Mouse (Mus musculus): ENCODE measurements around the gene Ndufaf7. TPM values are rescaled to one million over a fixed set of nuclear protein-coding genes. Genes with fewer than 3 reads are reported as not detected.

Ndufaf7 gene
- polyA plus RNA-seq, 1 experiment = 5.4 TPM

GRCm38 (mm10) chr17:78903158-78903557 is 33.8 kb upstream of the Ndufaf7 start:
- peaks cover 2% of the 10 kb centered on the region; the same call in 1 of the 2 replicates for H3K4me1 ChIP-seq (replicated peaks; ENCODE audit: control insufficient read depth, insufficient read depth, low read length)
- H3K36me3 ChIP-seq (ENCODE audit: control insufficient read depth, insufficient read depth, low read length) = no peaks in the 10 kb centered on the region
- no peak for TF ChIP-seq POLR2A (IDR thresholded peaks at IDR 0.05; ENCODE audit: control insufficient read depth, extremely low read depth, insufficient read depth, low read length, poor library complexity)
- no peak for TF ChIP-seq CTCF (IDR thresholded peaks at IDR 0.05; ENCODE audit: borderline replicate concordance, control insufficient read depth, extremely low read depth, insufficient read depth, low read length, poor library complexity)
- no peak overlapping the region for H3K27ac ChIP-seq (ENCODE audit: control insufficient read depth, insufficient read depth, low read length)
- no peak for DNase-seq
- no peaks in the 10 kb centered on the region for H3K27me3 ChIP-seq (ENCODE audit: control insufficient read depth, insufficient read depth, low read length)
- 95% methylated on average over 2 of the region's 2 CpGs for WGBS
- no peak overlapping the region for H3K4me3 ChIP-seq (ENCODE audit: control insufficient read depth, insufficient read depth, low read length)

GRCm38 (mm10) chr17:78906892-78907291 is 30.0 kb upstream of the Ndufaf7 start, which contains the start of gene Sult6b1:
Gene Sult6b1, minus strand, starts transcription at chr17:78906992.
- Histone ChIP-seq H3K4me1 (replicated peaks; ENCODE audit: control insufficient read depth, insufficient read depth, low read length) (peaks cover 2% of the 10 kb centered on the region; the same call in 1 of the 2 replicates), H3K36me3 (ENCODE audit: control insufficient read depth, insufficient read depth, low read length) (no peaks in the 10 kb centered on the region), H3K4me3 (ENCODE audit: control insufficient read depth, insufficient read depth, low read length) (no peak within 1 kb of the TSS), H3K27me3 (ENCODE audit: control insufficient read depth, insufficient read depth, low read length) (no peaks in the 10 kb centered on the region), H3K27ac (ENCODE audit: control insufficient read depth, insufficient read depth, low read length) (no peak within 1 kb of the TSS)
- DNase-seq = no peak
- 90% methylated on average over 5 of the region's 5 CpGs for WGBS
- TF ChIP-seq CTCF (IDR thresholded peaks at IDR 0.05; ENCODE audit: borderline replicate concordance, control insufficient read depth, extremely low read depth, insufficient read depth, low read length, poor library complexity) = no peak
- TF ChIP-seq POLR2A (IDR thresholded peaks at IDR 0.05; ENCODE audit: control insufficient read depth, extremely low read depth, insufficient read depth, low read length, poor library complexity) = no peak

GRCm38 (mm10) chr17:78909374-78909773 is 27.6 kb upstream of the Ndufaf7 start:
- Histone ChIP-seq H3K4me3 (ENCODE audit: control insufficient read depth, insufficient read depth, low read length) (no peak overlapping the region), H3K36me3 (ENCODE audit: control insufficient read depth, insufficient read depth, low read length) (no peaks in the 10 kb centered on the region), H3K27me3 (ENCODE audit: control insufficient read depth, insufficient read depth, low read length) (no peaks in the 10 kb centered on the region), H3K27ac (ENCODE audit: control insufficient read depth, insufficient read depth, low read length) (no peak overlapping the region), H3K4me1 (replicated peaks; ENCODE audit: control insufficient read depth, insufficient read depth, low read length) (0 out of 2 replicates have a peak, but pooled peaks cover 3% of the 10 kb centered on the region)
- WGBS = 76% methylated on average over 2 of the region's 2 CpGs
- no peak for DNase-seq
- no peak for TF ChIP-seq CTCF (IDR thresholded peaks at IDR 0.05; ENCODE audit: borderline replicate concordance, control insufficient read depth, extremely low read depth, insufficient read depth, low read length, poor library complexity)

- TF ChIP-seq POLR2A (IDR thresholded peaks at IDR 0.05; ENCODE audit: control insufficient read depth, extremely low read depth, insufficient read depth, low read length, poor library complexity) (no peak), CTCF (IDR thresholded peaks at IDR 0.05; ENCODE audit: borderline replicate concordance, control insufficient read depth, extremely low read depth, insufficient read depth, low read length, poor library complexity) (no peak)
- H3K27me3 ChIP-seq (ENCODE audit: control insufficient read depth, insufficient read depth, low read length) = no peaks in the 10 kb centered on the region
- H3K4me1 ChIP-seq (replicated peaks; ENCODE audit: control insufficient read depth, insufficient read depth, low read length) = peaks cover 8% of the 10 kb centered on the region; the same call in 1 of the 2 replicates
- WGBS = 42% methylated on average over 6 of the region's 6 CpGs
- peak; percentile 35 for DNase-seq
- no peaks in the 10 kb centered on the region for H3K36me3 ChIP-seq (ENCODE audit: control insufficient read depth, insufficient read depth, low read length)
- peak overlapping the region; percentile 36 for H3K4me3 ChIP-seq (ENCODE audit: control insufficient read depth, insufficient read depth, low read length)
- no peak overlapping the region for H3K27ac ChIP-seq (ENCODE audit: control insufficient read depth, insufficient read depth, low read length)
Observed at GRCm38 (mm10) chr17:78912861-78913281, 24.1 kb upstream of the Ndufaf7 start.

- no peak for DNase-seq
- no peak overlapping the region for H3K27ac ChIP-seq (ENCODE audit: control insufficient read depth, insufficient read depth, low read length)
- H3K27me3 ChIP-seq (ENCODE audit: control insufficient read depth, insufficient read depth, low read length) = no peaks in the 10 kb centered on the region
- H3K36me3 ChIP-seq (ENCODE audit: control insufficient read depth, insufficient read depth, low read length) = no peaks in the 10 kb centered on the region
- H3K4me3 ChIP-seq (ENCODE audit: control insufficient read depth, insufficient read depth, low read length) = no peak overlapping the region
- 84% methylated on average over 3 of the region's 3 CpGs for WGBS
- no peak for TF ChIP-seq POLR2A (IDR thresholded peaks at IDR 0.05; ENCODE audit: control insufficient read depth, extremely low read depth, insufficient read depth, low read length, poor library complexity)
- no peak for TF ChIP-seq CTCF (IDR thresholded peaks at IDR 0.05; ENCODE audit: borderline replicate concordance, control insufficient read depth, extremely low read depth, insufficient read depth, low read length, poor library complexity)
- H3K4me1 ChIP-seq (replicated peaks; ENCODE audit: control insufficient read depth, insufficient read depth, low read length) = peaks cover 8% of the 10 kb centered on the region; the same call in 1 of the 2 replicates
Observed at GRCm38 (mm10) chr17:78913921-78914320, 23.0 kb upstream of the Ndufaf7 start.

- Histone ChIP-seq H3K27me3 (ENCODE audit: control insufficient read depth, insufficient read depth, low read length) (no peaks in the 10 kb centered on the region), H3K27ac (ENCODE audit: control insufficient read depth, insufficient read depth, low read length) (peak overlapping the region; percentile 1; the same call in 1 of the 2 replicates), H3K36me3 (ENCODE audit: control insufficient read depth, insufficient read depth, low read length) (peaks cover 15% of the 10 kb centered on the region), H3K4me1 (replicated peaks; ENCODE audit: control insufficient read depth, insufficient read depth, low read length) (peaks cover 8% of the 10 kb centered on the region; the same call in 1 of the 2 replicates), H3K4me3 (ENCODE audit: control insufficient read depth, insufficient read depth, low read length) (peak overlapping the region; percentile 72; the same call in 1 of the 2 replicates)
- no peak for DNase-seq
- TF ChIP-seq POLR2A (IDR thresholded peaks at IDR 0.05; ENCODE audit: control insufficient read depth, extremely low read depth, insufficient read depth, low read length, poor library complexity) (no peak), CTCF (IDR thresholded peaks at IDR 0.05; ENCODE audit: borderline replicate concordance, control insufficient read depth, extremely low read depth, insufficient read depth, low read length, poor library complexity) (no peak)
- 56% methylated on average over 6 of the region's 6 CpGs for WGBS
Observed at GRCm38 (mm10) chr17:78915772-78916171, 21.2 kb upstream of the Ndufaf7 start.
